Mouse (Mus musculus) heart, adult 2 months (tissue): ENCODE measurements around the gene Phf24. TPM values are rescaled to one million over a fixed set of nuclear protein-coding genes. Genes with fewer than 3 reads are reported as not detected.

ENCODE experiments used
- DNase-seq, 2 experiments: peaks; one replicate each; pipeline ENCODE4 v3.0.0; 2021
- H3K27ac ChIP-seq: fragments of 200-600 bp; 2 replicates; pipeline ENCODE4 v1.8.1; 2022
- H3K27me3 ChIP-seq: fragments of 200-500 bp; 2 replicates; pipeline ENCODE4 v1.6.1; 2012; ENCODE audit warnings: mild to moderate bottlenecking, low read length, inconsistent platforms, mixed read lengths; ENCODE audit not compliant: control insufficient read depth, insufficient read depth
- H3K36me3 ChIP-seq: fragments of 200-500 bp; 2 replicates; pipeline ENCODE4 v1.6.1; 2012; ENCODE audit warnings: low read length, inconsistent platforms; ENCODE audit not compliant: control insufficient read depth, insufficient read depth
- H3K4me1 ChIP-seq: fragments of 200-500 bp; 2 replicates; pipeline ENCODE4 v1.6.1; 2011; ENCODE audit warnings: low read length; ENCODE audit not compliant: control insufficient read depth, insufficient read depth
- H3K4me3 ChIP-seq: fragments of 200-600 bp; 2 replicates; pipeline ENCODE4 v1.8.1; 2022
- H3K79me2 ChIP-seq: fragments of 200-500 bp; replicated peaks from 2 replicates; pipeline ENCODE4 v1.6.1; 2012; ENCODE audit warnings: mild to moderate bottlenecking, inconsistent platforms, low read length, moderate library complexity, mixed read lengths; ENCODE audit not compliant: control insufficient read depth, insufficient read depth
- H3K9ac ChIP-seq: fragments of 200-500 bp; 2 replicates; pipeline ENCODE4 v1.6.1; 2012; ENCODE audit warnings: low read depth, mild to moderate bottlenecking, control low read depth, inconsistent platforms, low read length, mixed read lengths
- CTCF ChIP-seq: fragments of 200-600 bp; IDR thresholded peaks from 2 replicates; pipeline ENCODE4 v1.8.1; 2022; ENCODE audit warnings: antibody characterized with exemption, mild to moderate bottlenecking, moderate library complexity
- EP300 ChIP-seq: fragments of 200-500 bp; IDR thresholded peaks from 2 replicates; pipeline ENCODE4 v1.6.1; 2011; ENCODE audit warnings: low read depth, low read length, control low read depth; ENCODE audit not compliant: insufficient read depth
- POLR2A ChIP-seq: fragments of 200-500 bp; IDR thresholded peaks from 2 replicates; pipeline ENCODE4 v1.6.1; 2011; ENCODE audit warnings: mild to moderate bottlenecking, low read depth, low read length, control low read depth; ENCODE audit not compliant: insufficient read depth
- WGBS: fragments of 180-500 bp; shearing (Covaris S2); methylation state at CpG from one replicate; pipeline ENCODE4 v1.1.7; 2018; 5-methylcytosine and 5-hydroxymethylcytosine counted together
- intact Hi-C: fragments of 180-260 bp; cut with DNase I; formaldehyde crosslinking; loops from one replicate; pipeline ENCODE4 v1.15.1; 2025
- polyA plus RNA-seq: library from polyadenylated mRNA; depleted of rRNA; stranded (reverse); fragments of >200 nt; gene quantifications from 2 replicates; pipeline ENCODE4 v1.2.3, GENCODE M21; 2012
- total RNA-seq, 2 experiments: library from RNA; stranded (reverse); gene quantifications; 2 replicates each; pipeline ENCODE4 v1.2.3; 2021

The Phf24 gene
- total and polyA plus RNA-seq, 3 experiments: 4.8 to 5.8 (median 5.0) TPM

DNA sequence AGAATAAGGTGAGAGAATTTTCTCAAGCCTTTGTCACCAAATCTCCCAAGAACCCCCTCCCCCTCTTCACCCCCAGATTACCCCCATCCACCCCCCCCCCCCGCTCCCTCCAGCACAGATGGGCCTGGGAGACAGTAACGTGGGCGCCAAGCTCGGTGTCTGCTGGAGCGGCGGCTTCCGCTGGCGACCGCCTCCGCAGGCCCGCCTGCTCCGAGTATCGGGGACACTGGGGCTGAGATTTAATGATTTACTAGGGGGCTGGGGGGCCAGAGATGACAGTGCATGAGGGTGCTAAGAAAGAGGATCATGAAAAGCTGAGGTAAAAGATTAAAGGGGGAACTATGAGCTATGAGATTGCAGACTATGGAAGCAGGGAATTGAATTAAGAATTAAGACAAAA lies 32.1 kb downstream of the Phf24 start:
- intact Hi-C loops: no loop called here
- H3K9ac ChIP-seq: no peak overlapping the region
- no peak for DNase-seq
- H3K36me3 ChIP-seq: no peaks in the 10 kb centered on the region
- H3K4me1 ChIP-seq: peaks cover 7% of the 10 kb centered on the region
- no peaks in the 10 kb centered on the region for H3K79me2 ChIP-seq
- H3K4me3 ChIP-seq: no peak overlapping the region
- TF ChIP-seq CTCF (no peak), POLR2A (no peak), EP300 (no peak)
- H3K27ac ChIP-seq: no peak overlapping the region
- H3K27me3 ChIP-seq: no peaks in the 10 kb centered on the region
- 54% methylated on average over 13 of the region's 13 CpGs for WGBS

DNA sequence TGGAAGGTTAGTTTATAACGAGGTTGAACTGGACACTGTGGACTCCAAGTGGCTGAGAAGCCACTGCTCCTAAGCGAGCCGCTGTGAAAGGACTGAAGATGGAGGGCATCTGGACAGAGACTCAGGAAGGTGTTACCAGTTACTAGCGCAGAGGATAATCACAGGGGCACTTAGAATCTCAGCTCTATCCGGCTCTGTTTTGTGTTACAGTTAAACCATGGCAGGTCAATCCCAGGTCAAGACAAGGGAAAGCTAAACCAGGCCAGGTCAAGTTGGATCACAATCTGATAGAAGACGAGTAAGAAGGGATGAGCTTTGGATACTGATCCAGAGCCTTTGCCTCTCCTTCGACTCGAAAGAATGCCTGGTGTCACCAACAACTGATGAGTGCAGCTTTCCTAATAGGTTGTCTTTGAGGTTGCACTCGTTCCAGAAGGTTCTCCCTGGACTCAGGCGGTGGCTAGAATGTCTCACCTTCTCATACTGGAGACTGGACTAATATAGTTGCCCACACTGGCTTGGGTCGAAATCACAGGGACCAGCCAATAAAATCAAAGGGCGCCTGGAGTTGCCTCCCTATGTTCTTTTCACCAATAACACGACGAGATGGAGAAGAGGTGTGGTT lies 32.7 kb downstream of the Phf24 start:
- 7% methylated on average over 14 of the region's 14 CpGs for WGBS
- peak overlapping the region; percentile 71 for H3K27ac ChIP-seq
- no peaks in the 10 kb centered on the region for H3K27me3 ChIP-seq
- H3K4me3 ChIP-seq: peak overlapping the region; percentile 55
- H3K36me3 ChIP-seq: no peaks in the 10 kb centered on the region
- H3K9ac ChIP-seq: peak overlapping the region; percentile 41; the same call in 1 of the 2 replicates
- TF ChIP-seq CTCF (no peak), EP300 (no peak), POLR2A (peak; percentile 66)
- DNase-seq: no peak
- no peaks in the 10 kb centered on the region for H3K79me2 ChIP-seq
- H3K4me1 ChIP-seq: peaks cover 7% of the 10 kb centered on the region
- intact Hi-C loops: no loop called here

DNA sequence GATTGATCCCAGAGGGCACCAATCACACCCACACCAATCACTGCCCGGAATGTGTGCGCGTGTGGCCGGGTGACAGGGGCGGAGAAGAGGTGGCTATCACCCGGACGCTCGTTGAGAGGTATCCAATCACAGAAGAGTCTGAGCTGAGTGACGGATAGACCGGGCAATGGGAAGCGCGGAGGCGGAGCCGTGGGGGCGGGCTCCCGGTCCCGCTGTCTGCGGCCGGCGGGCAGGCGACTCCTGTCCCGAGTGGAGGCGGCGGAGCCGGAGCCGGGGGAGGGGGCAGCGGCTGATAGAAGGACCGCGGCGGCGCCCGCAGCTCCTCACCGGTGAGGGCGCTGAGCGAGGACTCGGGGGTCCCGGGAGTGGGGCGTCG lies 33.2 kb downstream of the Phf24 start, which contains the start of gene Dnajb5:
Gene Dnajb5, plus strand, starts transcription at position 139 of the 376 bp plus-strand sequence.
- peak within 1 kb of the TSS; percentile 90 for H3K4me3 ChIP-seq
- no peak for TF ChIP-seq POLR2A
- TF ChIP-seq CTCF: no peak
- TF ChIP-seq EP300: 0 out of 2 replicates have a peak, but pooled peaks have one; percentile 38
- no peaks in the 10 kb centered on the region for H3K79me2 ChIP-seq
- no peaks in the 10 kb centered on the region for H3K36me3 ChIP-seq
- intact Hi-C loops: no loop called here
- H3K27me3 ChIP-seq: no peaks in the 10 kb centered on the region
- DNase-seq: peak; percentile 98 to 99
- peak within 1 kb of the TSS; percentile 99 for H3K27ac ChIP-seq
- 1% methylated on average over 38 of the region's 39 CpGs for WGBS
- H3K4me1 ChIP-seq: peaks cover 7% of the 10 kb centered on the region
- peak within 1 kb of the TSS; percentile 93 for H3K9ac ChIP-seq

DNA sequence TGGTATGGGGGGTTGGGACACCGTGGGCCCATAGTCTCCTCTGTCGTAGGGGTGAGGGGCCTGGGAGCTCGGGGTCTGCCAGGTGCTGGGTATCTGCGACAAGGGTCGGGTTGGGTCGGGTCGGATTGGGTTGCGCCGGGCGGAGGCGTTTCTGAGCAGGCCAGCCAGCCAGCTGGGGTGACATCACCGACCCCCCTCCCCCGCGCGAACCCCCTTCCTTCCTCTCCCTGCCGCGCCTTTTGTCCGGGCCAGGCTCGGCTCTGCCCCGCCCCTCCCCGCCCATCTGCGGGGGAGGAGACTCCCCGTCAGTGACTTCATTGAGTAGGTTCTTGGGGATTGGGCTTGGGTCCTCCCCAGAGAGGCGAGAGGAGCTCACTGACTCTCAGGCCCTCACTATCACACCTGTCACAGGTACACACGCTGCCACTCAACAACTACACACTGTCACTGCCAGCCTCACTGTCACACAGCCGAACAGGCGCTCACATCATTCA lies 33.7 kb downstream of the Phf24 start:
- TF ChIP-seq POLR2A: peak; percentile 76; the same call in 1 of the 2 replicates
- 0 out of 2 replicates have a peak, but pooled peaks have one; percentile 38 for TF ChIP-seq EP300
- no peak for TF ChIP-seq CTCF
- peak overlapping the region; percentile 99 for H3K27ac ChIP-seq
- no peaks in the 10 kb centered on the region for H3K36me3 ChIP-seq
- peak; percentile 93 to 94 for DNase-seq
- 2% methylated on average over 27 of the region's 27 CpGs for WGBS
- H3K4me3 ChIP-seq: peak overlapping the region; percentile 90
- peak overlapping the region; percentile 93 for H3K9ac ChIP-seq
- intact Hi-C loops: no loop called here
- H3K79me2 ChIP-seq: no peaks in the 10 kb centered on the region
- no peaks in the 10 kb centered on the region for H3K27me3 ChIP-seq
- peaks cover 7% of the 10 kb centered on the region for H3K4me1 ChIP-seq

DNA sequence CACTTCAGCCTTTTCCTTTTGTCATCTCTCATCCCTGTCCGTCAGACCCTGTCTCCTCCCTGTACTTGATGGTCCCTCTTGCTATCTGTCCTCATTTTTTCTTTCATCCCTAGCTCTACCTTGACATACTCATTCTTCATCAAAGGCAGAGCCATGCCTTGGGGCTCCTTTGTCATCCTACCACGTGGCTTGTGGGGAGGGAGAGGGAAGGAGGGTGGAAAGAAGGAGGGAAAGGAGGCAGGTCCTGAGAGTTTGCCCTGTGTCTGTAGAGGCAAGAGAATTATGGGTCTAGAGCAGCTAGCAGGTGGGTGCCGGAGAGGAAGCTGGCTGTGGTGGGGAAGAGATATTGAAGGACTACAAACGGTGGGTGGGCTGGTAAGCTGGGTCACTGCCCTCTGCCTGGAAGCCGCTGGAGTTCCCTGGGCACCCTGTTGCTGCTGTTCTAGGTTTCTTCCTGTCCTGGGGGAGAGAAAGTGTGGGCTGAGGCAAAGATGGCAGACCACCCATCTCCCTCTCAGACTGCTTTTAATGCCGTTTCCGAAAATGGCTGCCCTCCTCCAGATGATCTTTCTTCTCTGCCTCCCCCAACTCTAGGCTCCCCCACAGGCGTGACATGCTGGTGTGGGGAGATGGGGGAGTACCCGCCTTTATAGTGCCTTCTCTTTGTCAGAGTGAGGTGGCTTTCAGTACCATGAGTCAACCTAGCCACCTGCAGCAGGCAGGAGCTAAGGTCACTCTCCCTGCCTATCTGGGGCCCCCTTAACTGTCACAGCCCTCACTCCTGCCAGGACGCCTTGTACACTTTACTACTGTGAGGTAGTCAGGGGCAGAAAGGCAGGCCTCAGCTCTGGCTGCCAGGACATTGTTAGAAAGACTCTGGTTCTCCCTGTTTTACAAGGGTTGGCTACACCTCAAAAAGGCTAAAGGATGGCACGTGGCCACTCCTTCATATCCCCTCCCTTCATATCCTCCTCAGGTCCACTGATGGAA lies 35.0 kb downstream of the Phf24 start:
- Histone ChIP-seq H3K27ac (peak overlapping the region; percentile 99), H3K27me3 (no peaks in the 10 kb centered on the region), H3K79me2 (no peaks in the 10 kb centered on the region), H3K36me3 (no peaks in the 10 kb centered on the region), H3K4me3 (no peak overlapping the region; the same call in 1 of the 2 replicates), H3K4me1 (peaks cover 7% of the 10 kb centered on the region), H3K9ac (peak overlapping the region; percentile 42)
- intact Hi-C loops: no loop called here
- TF ChIP-seq CTCF (no peak), EP300 (no peak), POLR2A (no peak; the same call in 1 of the 2 replicates)
- peak in 1 of 2 experiments; percentile 36 for DNase-seq
- 49% methylated on average over 11 of the region's 11 CpGs for WGBS
